Mouse (Mus musculus): Measurements from ENCODE around the gene Mup22. TPM values are rescaled to one million over a fixed set of nuclear protein-coding genes. Genes with fewer than 3 reads are reported as not detected.
"Not testable (repeated sequence)": the region's sequence is repeated elsewhere in the genome, so short reads cannot be mapped to it uniquely, and the experiment has no call there.

Mup22 gene
- total RNA-seq (2014; fragmentation: Nextera tagmentation) (not detected in 2 replicates), total RNA-seq (2017) (not detected in 2 replicates), polyA plus RNA-seq (2012) (not detected in 2 replicates)

- H3K27me3 ChIP-seq (ENCODE audit: insufficient read depth, low read length); DNase-seq (ENCODE audit: low spot score); H3K9me3 ChIP-seq (replicated peaks); H3K4me3 ChIP-seq (ENCODE audit: low read depth, low read length); ATAC-seq (ENCODE audit: extremely low read depth, insufficient number of reproducible peaks, low FRiP score, poor library complexity, severe bottlenecking); H3K4me1 ChIP-seq (ENCODE audit: insufficient read depth, low read depth, low read length); H3K36me3 ChIP-seq (replicated peaks): not testable (repeated sequence)
These were observed at the start of gene Mup22 for GRCm38 (mm10) chr4:60821363-60821762. TSS of gene Mup22 (minus strand) at chr4:60821463.

GRCm38 (mm10) chr4:60840889-60841288 lies 19.6 kb upstream of the Mup22 start:
- H3K4me3 ChIP-seq (ENCODE audit: low read depth, low read length); H3K9me3 ChIP-seq (replicated peaks); ATAC-seq (ENCODE audit: extremely low read depth, insufficient number of reproducible peaks, low FRiP score, poor library complexity, severe bottlenecking); H3K27me3 ChIP-seq (ENCODE audit: insufficient read depth, low read length); H3K4me1 ChIP-seq (ENCODE audit: insufficient read depth, low read depth, low read length); H3K36me3 ChIP-seq (replicated peaks); DNase-seq (ENCODE audit: low spot score): not testable (repeated sequence)

Other genes starting within 250 kb of the Mup22 start
- gene Mup10, start 239.3 kb downstream of the Mup22 start, total RNA-seq (2014; fragmentation: Nextera tagmentation), result not detected in 2 replicates
- gene Mup10, start 239.3 kb downstream of the Mup22 start, total RNA-seq (2017), result 0.49 TPM in 1 of 2 replicates, not detected in the other
- not detected in 2 replicates for gene Mup10, start 239.3 kb downstream of the Mup22 start, polyA plus RNA-seq (2012)
- not detected in 2 replicates for gene Mup11, start 159.1 kb downstream of the Mup22 start, total RNA-seq (2014; fragmentation: Nextera tagmentation)
- gene Mup11, start 159.1 kb downstream of the Mup22 start, total RNA-seq (2017), result not detected in 2 replicates
- not detected in 2 replicates for gene Mup11, start 159.1 kb downstream of the Mup22 start, polyA plus RNA-seq (2012)
- not detected in 2 replicates for gene Mup12, start 80.1 kb downstream of the Mup22 start, total RNA-seq (2014; fragmentation: Nextera tagmentation)
- not detected in 2 replicates for gene Mup12, start 80.1 kb downstream of the Mup22 start, total RNA-seq (2017)
- gene Mup12, start 80.1 kb downstream of the Mup22 start, polyA plus RNA-seq (2012), result not detected in 2 replicates